Mouse (Mus musculus) layer of hippocampus, adult 11-12 months (tissue): ENCODE results near the gene Mettl17.

Source experiments
- DNase-seq: peaks from one replicate; pipeline ENCODE4 v3.0.0; 2022; ENCODE audit warnings: low spot score

Gene Mettl17

GRCm38 (mm10) chr14:51929309-51929943 lies 44.8 kb downstream of the Mettl17 start:
- peak; percentile 64 for DNase-seq

GRCm38 (mm10) chr14:51929968-51930367 lies 45.3 kb downstream of the Mettl17 start:
- DNase-seq = no peak

GRCm38 (mm10) chr14:51930824-51931223 lies 46.2 kb downstream of the Mettl17 start:
- DNase-seq = peak; percentile 77

GRCm38 (mm10) chr14:51932092-51933020 lies 47.7 kb downstream of the Mettl17 start:
- no peak for DNase-seq

GRCm38 (mm10) chr14:51939005-51939404 lies 54.4 kb downstream of the Mettl17 start:
- no peak for DNase-seq

GRCm38 (mm10) chr14:51940944-51941560 lies 56.4 kb downstream of the Mettl17 start:
- no peak for DNase-seq

- DNase-seq = no peak
Observed at GRCm38 (mm10) chr14:51941577-51941976, 56.9 kb downstream of the Mettl17 start.

- no peak for DNase-seq
Observed at GRCm38 (mm10) chr14:51942236-51942635, 57.6 kb downstream of the Mettl17 start.
